Mouse (Mus musculus): Measurements from ENCODE around the gene Fcgr4. TPM values are rescaled to one million over a fixed set of nuclear protein-coding genes. Genes with fewer than 3 reads are reported as not detected.

Fcgr4 gene
- polyA plus RNA-seq, 1 experiment from 2014 or later = 0.20 TPM

DNA sequence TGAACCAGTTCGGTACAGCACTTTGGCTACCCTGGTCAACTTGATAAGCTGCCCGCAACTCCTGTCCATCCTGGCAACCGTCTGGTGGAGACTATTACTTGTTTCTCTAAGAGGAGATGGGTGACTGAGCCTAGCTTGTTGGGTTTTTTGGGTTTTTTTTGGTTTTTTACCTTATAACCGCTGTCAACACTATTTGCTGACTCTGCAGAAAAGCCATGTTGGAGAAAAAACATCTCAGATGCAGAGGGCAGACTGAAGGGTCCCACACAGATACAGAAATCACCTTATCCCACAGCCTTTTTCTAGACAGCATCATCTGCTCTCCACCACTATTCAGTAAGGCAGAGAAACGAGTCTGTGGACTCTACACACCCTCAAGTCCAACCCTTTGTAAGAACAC, 32.9 kb upstream of the Fcgr4 start:
- Histone ChIP-seq H3K27me3 (replicated peaks) (no peaks in the 10 kb centered on the region), H3K4me1 (no peaks in the 10 kb centered on the region), H3K9me3 (no peaks in the 10 kb centered on the region), H3K4me3 (no peak overlapping the region), H3K4me2 (replicated peaks) (no peak overlapping the region), H3K9ac (no peak overlapping the region), H3K36me3 (no peaks in the 10 kb centered on the region), H3K27ac (no peak overlapping the region)
- 83% methylated on average over 5 of the region's 5 CpGs for WGBS
- ATAC-seq (ENCODE audit: low FRiP score, low read depth) = no peak

DNA sequence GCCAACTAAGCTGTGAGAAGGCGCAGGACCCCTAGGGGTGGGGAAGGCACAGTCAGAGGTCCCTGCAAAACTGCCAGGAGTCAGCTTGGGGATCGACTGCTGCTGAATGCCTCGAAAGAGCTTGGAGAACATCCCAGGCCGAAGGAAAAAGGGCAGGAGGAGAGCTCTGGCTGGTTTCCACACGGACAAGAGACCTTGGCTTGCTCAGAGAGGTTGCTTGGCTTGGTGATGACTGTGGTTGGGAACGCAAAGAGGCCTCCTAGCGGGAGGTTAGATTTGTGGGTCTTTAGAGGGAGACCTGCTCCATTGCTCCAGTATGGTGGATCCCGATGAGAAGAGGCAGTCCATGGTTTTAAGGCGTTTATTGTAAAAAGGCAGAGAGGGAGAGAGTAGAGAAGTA, 29.1 kb upstream of the Fcgr4 start:
- Histone ChIP-seq H3K4me1 (no peaks in the 10 kb centered on the region), H3K9me3 (no peaks in the 10 kb centered on the region), H3K27ac (no peak overlapping the region), H3K27me3 (replicated peaks) (no peaks in the 10 kb centered on the region; the same call in 1 of the 2 replicates), H3K9ac (no peak overlapping the region), H3K36me3 (no peaks in the 10 kb centered on the region), H3K4me2 (replicated peaks) (no peak overlapping the region), H3K4me3 (no peak overlapping the region)
- ATAC-seq (ENCODE audit: low FRiP score, low read depth) = no peak
- WGBS = 81% methylated on average over 9 of the region's 9 CpGs

DNA sequence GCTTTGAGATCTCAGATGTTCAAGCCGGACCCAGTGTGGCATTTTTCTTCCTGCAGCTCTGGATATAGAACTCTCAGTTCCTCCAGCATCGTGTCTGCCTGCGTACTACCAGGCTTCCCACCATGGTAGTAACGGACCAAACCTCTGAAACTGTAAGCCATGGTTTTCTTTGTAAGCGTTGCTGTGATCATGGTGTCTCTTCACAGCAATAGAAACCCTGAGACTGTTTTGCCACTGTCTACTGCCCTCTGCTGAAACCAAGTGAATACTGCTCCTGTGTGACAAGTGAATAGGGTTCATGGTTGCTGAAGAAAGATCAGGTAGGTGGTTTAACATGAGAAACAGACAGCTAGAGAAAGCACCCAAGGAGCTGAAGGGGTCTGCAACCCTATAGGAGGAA, 26.2 kb upstream of the Fcgr4 start:
- 69% methylated on average over 5 of the region's 5 CpGs for WGBS
- Histone ChIP-seq H3K4me1 (no peaks in the 10 kb centered on the region), H3K27me3 (replicated peaks) (no peaks in the 10 kb centered on the region; the same call in 1 of the 2 replicates), H3K4me2 (replicated peaks) (no peak overlapping the region), H3K9me3 (no peaks in the 10 kb centered on the region), H3K27ac (no peak overlapping the region), H3K36me3 (no peaks in the 10 kb centered on the region), H3K4me3 (no peak overlapping the region), H3K9ac (no peak overlapping the region)
- no peak for ATAC-seq (ENCODE audit: low FRiP score, low read depth)

DNA sequence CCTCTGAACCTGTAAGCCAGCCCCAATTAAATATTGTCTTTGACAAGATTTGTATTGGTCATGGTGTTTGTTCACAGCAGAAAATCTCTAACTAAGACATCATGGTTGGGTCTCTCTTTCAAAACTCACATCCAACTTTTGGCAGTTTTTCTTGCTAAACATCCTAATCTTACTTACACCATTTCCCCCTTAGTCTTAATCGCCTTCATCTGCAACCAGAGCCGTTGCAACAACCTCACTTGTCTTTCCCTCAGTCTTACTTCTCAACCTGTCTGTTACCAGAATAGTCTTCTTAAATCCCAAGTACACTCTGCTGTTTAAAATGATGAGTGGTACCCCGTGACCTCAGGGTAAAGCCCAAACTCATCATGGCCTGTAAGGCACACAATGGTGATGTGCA, 22.7 kb upstream of the Fcgr4 start:
- 81% methylated on average over 3 of the region's 3 CpGs for WGBS
- H3K27me3 ChIP-seq (replicated peaks) = no peaks in the 10 kb centered on the region; the same call in 1 of the 2 replicates
- no peak overlapping the region for H3K4me2 ChIP-seq (replicated peaks)
- no peaks in the 10 kb centered on the region for H3K36me3 ChIP-seq
- no peaks in the 10 kb centered on the region for H3K4me1 ChIP-seq
- ATAC-seq (ENCODE audit: low FRiP score, low read depth) = no peak
- no peak overlapping the region for H3K9ac ChIP-seq
- H3K27ac ChIP-seq = no peak overlapping the region
- no peak overlapping the region for H3K4me3 ChIP-seq
- no peaks in the 10 kb centered on the region for H3K9me3 ChIP-seq

DNA sequence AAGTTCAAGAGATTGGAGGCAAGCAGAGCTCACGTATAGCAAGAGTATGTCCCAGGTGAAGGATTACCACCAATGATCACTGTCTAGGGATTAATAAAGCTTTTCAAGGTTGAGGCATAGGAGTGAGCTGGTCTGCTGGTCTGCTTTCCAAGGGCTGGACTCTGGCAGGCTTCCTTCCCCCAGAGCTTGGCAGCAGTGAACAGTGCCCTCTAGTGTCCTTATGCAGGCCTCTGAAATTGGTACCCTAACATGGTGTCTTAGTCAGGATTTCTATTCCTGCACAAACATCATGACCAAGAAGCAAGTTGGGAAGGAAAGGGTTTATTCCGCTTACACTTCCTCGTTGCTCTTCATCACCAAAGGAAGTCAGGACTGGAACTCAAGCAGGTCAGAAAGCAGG, 22.0 kb upstream of the Fcgr4 start:
- no peak overlapping the region for H3K9ac ChIP-seq
- 52% methylated on average over 3 of the region's 3 CpGs for WGBS
- peak; percentile 33; the same call in 1 of the 2 replicates for ATAC-seq (ENCODE audit: low FRiP score, low read depth)

DNA sequence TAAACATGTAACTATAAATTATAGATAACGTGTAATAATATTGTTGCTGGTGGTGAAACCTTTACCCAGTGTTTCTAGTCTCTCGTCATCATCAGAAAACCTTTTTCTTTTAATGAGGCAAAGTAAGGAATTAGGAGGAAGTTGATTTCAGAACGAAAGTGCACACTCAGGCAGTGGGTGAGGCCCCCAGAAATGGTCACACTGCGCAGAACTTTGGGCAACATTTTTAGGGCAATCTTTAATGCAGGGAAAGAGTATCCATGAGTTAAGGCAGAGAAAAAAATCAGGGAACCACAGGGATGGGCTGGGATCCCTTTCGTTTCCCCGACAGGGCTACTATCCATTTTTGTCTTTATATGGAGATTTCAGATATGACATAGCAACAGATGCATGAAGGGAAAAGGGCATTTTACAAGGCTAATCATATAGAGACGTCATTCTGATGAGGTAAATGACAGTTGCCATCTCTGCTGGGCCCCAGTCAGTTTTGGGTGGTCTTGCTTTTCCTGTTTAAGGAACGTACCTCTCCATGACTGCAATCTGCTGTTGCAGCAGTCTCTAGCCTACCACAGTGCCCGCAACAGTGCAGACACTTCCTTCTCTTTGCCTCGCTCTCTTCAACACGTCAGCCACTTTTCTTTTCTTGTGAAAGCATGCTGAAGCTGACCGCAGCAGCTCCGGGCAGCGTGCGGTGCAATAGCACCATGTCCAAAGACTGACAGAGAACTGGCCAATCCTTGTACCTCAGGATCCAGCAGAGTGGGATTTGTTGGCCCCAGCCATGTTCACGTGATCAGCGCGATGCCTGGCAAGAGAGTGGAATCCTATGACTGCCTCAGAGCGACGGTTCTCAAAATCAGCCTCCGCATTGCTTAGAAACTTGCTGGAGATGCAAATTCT, 20.7 kb upstream of the Fcgr4 start:
- WGBS = 66% methylated on average over 21 of the region's 21 CpGs
- no peak overlapping the region for H3K27ac ChIP-seq
- H3K36me3 ChIP-seq = no peaks in the 10 kb centered on the region
- H3K4me3 ChIP-seq = no peak overlapping the region
- H3K4me1 ChIP-seq = no peaks in the 10 kb centered on the region
- H3K4me2 ChIP-seq (replicated peaks) = peak overlapping the region; percentile 25; the same call in 1 of the 2 replicates
- H3K9me3 ChIP-seq = no peaks in the 10 kb centered on the region
- no peaks in the 10 kb centered on the region; the same call in 1 of the 2 replicates for H3K27me3 ChIP-seq (replicated peaks)
- no peak for ATAC-seq (ENCODE audit: low FRiP score, low read depth)
- H3K9ac ChIP-seq = no peak overlapping the region

More for the DNA sequence above, 22.0 kb upstream of the Fcgr4 start:
- Histone ChIP-seq H3K27me3 (replicated peaks) (no peaks in the 10 kb centered on the region; the same call in 1 of the 2 replicates), H3K27ac (no peak overlapping the region), H3K4me3 (no peak overlapping the region), H3K9me3 (no peaks in the 10 kb centered on the region), H3K36me3 (no peaks in the 10 kb centered on the region), H3K4me1 (no peaks in the 10 kb centered on the region), H3K4me2 (replicated peaks) (no peak overlapping the region)

DNA sequence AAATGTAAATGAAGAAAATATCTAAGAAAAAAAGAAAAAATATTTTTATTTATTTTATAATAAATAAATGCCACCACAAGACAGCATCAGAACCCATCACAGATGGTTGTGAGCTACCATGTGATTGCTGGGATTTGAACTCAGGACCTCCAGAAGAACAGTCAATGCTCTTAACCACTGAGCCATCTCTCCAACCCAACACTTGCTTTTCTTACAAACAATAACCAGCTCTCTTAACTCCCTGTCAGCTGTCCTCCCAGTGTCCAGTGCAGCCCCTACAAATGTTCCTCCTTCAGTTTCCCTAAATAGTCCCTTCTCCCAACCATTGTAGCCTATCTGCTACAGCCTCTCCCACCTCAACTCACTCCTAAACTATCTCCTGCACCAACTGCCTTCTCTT, 18.9 kb upstream of the Fcgr4 start:
- H3K36me3 ChIP-seq = no peaks in the 10 kb centered on the region
- H3K4me3 ChIP-seq = no peak overlapping the region
- H3K4me2 ChIP-seq (replicated peaks) = no peak overlapping the region
- H3K27ac ChIP-seq = no peak overlapping the region
- H3K9ac ChIP-seq = no peak overlapping the region
- H3K9me3 ChIP-seq = no peaks in the 10 kb centered on the region
- H3K4me1 ChIP-seq = no peaks in the 10 kb centered on the region
- ATAC-seq (ENCODE audit: low FRiP score, low read depth) = no peak
- H3K27me3 ChIP-seq (replicated peaks) = no peaks in the 10 kb centered on the region

DNA sequence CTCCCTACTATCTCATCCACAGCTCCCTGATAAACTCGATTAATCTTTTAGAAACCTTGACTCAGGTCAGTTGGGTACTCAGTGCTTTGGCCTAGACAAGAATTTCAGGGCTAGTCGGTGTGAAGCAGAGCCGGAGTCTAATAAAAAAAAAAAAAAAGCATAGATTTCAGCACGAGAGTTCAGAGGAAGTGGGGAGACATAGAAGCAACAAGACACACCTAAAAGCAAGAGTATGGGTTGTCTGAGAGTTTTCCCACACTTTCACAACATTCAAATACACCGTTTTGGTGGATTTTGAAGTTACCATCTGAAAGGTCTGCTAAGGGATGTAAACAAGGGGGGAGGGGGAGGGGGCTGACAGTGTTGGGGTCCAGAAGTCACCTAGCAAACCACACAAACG, 13.6 kb upstream of the Fcgr4 start:
- no peak overlapping the region for H3K4me3 ChIP-seq
- WGBS = 72% methylated on average over 6 of the region's 6 CpGs
- H3K4me2 ChIP-seq (replicated peaks) = no peak overlapping the region
- no peaks in the 10 kb centered on the region for H3K27me3 ChIP-seq (replicated peaks)
- H3K4me1 ChIP-seq = no peaks in the 10 kb centered on the region
- H3K9me3 ChIP-seq = no peaks in the 10 kb centered on the region
- H3K36me3 ChIP-seq = no peaks in the 10 kb centered on the region
- no peak for ATAC-seq (ENCODE audit: low FRiP score, low read depth)
- no peak overlapping the region for H3K27ac ChIP-seq
- H3K9ac ChIP-seq = no peak overlapping the region

DNA sequence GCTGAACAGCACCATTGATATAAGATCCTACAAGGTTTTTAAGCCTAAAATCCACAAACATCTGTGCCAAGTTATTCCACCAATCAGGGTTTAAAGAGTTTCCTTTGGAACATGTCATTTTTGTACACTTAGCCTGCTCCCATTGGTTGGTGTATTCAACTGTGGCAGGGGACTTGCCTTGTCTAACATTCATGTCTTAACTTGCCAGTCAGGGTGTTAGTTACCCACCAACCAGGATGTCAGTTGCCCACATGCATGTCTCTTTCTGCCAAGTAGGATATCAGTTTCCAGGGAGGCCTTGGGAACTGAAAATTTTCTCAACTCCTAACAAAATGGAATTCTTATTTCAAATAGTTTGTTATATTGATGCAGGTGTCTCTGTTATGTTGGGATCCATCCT, 13.1 kb upstream of the Fcgr4 start:
- Histone ChIP-seq H3K9ac (no peak overlapping the region), H3K36me3 (no peaks in the 10 kb centered on the region), H3K27ac (no peak overlapping the region), H3K4me2 (replicated peaks) (no peak overlapping the region), H3K4me1 (no peaks in the 10 kb centered on the region), H3K9me3 (no peaks in the 10 kb centered on the region), H3K27me3 (replicated peaks) (no peaks in the 10 kb centered on the region), H3K4me3 (no peak overlapping the region)
- ATAC-seq (ENCODE audit: low FRiP score, low read depth) = no peak

DNA sequence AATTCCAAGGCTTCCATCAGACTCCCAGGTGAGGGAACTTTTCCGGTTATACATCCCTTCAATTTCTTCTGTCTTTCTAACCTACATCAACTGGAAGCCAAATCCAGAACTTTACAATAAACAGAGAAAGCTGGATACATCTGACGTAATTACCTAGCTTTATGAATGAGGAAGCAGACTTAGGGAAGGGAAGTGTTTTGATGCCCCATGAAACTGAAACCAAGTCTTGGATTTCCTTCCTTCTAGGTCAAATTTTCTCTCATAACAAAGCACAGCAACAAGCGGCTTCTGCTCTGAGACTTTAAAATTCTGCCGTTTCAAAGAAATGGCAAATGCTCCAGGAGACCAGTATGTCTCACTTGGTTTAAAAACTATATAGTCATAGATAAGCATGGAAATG, 12.4 kb upstream of the Fcgr4 start:
- Histone ChIP-seq H3K4me2 (replicated peaks) (no peak overlapping the region), H3K9me3 (no peaks in the 10 kb centered on the region), H3K4me1 (no peaks in the 10 kb centered on the region), H3K27me3 (replicated peaks) (no peaks in the 10 kb centered on the region), H3K36me3 (no peaks in the 10 kb centered on the region), H3K4me3 (no peak overlapping the region), H3K9ac (no peak overlapping the region), H3K27ac (no peak overlapping the region)
- ATAC-seq (ENCODE audit: low FRiP score, low read depth) = no peak
- 92% methylated on average over 4 of the region's 4 CpGs for WGBS

DNA sequence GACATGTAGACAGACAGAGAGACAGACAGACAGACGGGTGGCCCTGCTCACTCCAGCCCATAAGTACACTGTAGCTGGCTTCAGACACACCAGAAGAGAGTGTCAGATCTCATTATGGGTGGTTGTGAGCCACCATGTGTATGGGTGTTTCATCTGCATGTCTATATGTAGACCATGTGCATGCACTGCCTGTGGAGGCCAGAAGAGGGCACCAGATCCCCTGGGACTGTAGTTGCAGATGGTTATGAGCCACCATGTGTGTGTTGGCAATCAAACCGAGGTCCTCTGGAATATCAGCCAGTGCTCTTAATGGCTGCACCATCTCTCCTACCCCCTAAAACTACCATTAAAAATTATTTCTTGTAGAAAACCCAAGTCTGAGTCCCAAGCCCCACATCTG, 11.8 kb upstream of the Fcgr4 start:
- no peaks in the 10 kb centered on the region for H3K36me3 ChIP-seq
- no peaks in the 10 kb centered on the region for H3K27me3 ChIP-seq (replicated peaks)
- no peak for ATAC-seq (ENCODE audit: low FRiP score, low read depth)
- H3K4me2 ChIP-seq (replicated peaks) = no peak overlapping the region
- H3K9ac ChIP-seq = no peak overlapping the region
- H3K9me3 ChIP-seq = no peaks in the 10 kb centered on the region
- H3K4me1 ChIP-seq = no peaks in the 10 kb centered on the region
- WGBS = 82% methylated on average over 2 of the region's 2 CpGs
- no peak overlapping the region for H3K27ac ChIP-seq
- no peak overlapping the region for H3K4me3 ChIP-seq

DNA sequence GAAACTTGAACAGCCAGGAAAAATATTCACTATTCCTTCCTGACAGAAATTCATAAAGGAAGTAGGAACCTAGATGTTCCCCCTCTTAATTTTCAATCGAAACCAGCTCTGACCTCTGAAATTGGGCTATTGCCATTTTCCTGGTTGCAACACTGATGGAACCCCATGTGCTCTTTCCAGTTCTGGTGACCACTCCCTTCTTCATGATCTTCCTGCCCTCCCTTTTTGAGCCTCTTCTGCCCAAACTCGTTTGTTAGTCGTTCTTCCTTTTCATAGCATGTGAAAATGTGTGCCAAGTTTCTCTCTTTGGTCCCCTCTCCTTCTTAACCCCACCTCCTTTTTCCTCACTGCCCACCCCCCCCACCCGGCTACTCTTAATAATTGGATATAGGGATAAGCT, 7.0 kb upstream of the Fcgr4 start:
- Histone ChIP-seq H3K27me3 (replicated peaks) (no peaks in the 10 kb centered on the region), H3K27ac (no peak overlapping the region), H3K9ac (no peak overlapping the region), H3K9me3 (no peaks in the 10 kb centered on the region), H3K4me3 (no peak overlapping the region), H3K36me3 (no peaks in the 10 kb centered on the region), H3K4me2 (replicated peaks) (no peak overlapping the region), H3K4me1 (no peaks in the 10 kb centered on the region)
- ATAC-seq (ENCODE audit: low FRiP score, low read depth) = no peak
- 86% methylated on average over 4 of the region's 4 CpGs for WGBS

Measured in neural tube, embryonic 12.5 days (tissue).